Mouse (Mus musculus): Measurements from ENCODE around the gene Trappc13.

- TF ChIP-seq CTCF (IDR thresholded peaks at IDR 0.05; ENCODE audit: control insufficient read depth, insufficient read depth, low read length) (no peak), POLR2A (IDR thresholded peaks at IDR 0.05; ENCODE audit: borderline replicate concordance, control insufficient read depth, low read depth, low read length) (no peak)
Measured at GRCm38 (mm10) chr13:104134510-104135085, 43.7 kb downstream of the Trappc13 start.

All from bone marrow, adult 2 months (tissue).